Mouse (Mus musculus) testis, adult 2 months (tissue): ENCODE results near the gene Pold3.

Experiments
- CTCF ChIP-seq: fragments of 200-500 bp; IDR thresholded peaks from 2 replicates; pipeline ENCODE4 v1.5.1; 2012; ENCODE audit warnings: low read depth, mild to moderate bottlenecking, inconsistent platforms, low read length, moderate library complexity; ENCODE audit not compliant: control insufficient read depth, insufficient read depth, insufficient replicate concordance
- POLR2A ChIP-seq: fragments of 200-500 bp; IDR thresholded peaks from 2 replicates; pipeline ENCODE4 v1.6.1; 2012; ENCODE audit warnings: low read depth, mild to moderate bottlenecking, inconsistent platforms, low read length, moderate library complexity; ENCODE audit not compliant: control insufficient read depth

- TF ChIP-seq CTCF (no peak), POLR2A (no peak)
Measured at GRCm38 (mm10) chr7:100114279-100114678, 7.1 kb downstream of the Pold3 start.
